Mouse (Mus musculus): ENCODE results near the gene Egln1. TPM values are rescaled to one million over a fixed set of nuclear protein-coding genes. Genes with fewer than 3 reads are reported as not detected.
A peak's percentile ranks its signal among the peaks of the same experiment; 100 is the strongest.

Egln1 gene
- polyA plus RNA-seq, 1 experiment from 2014 or later, result 14.8 TPM

DNA sequence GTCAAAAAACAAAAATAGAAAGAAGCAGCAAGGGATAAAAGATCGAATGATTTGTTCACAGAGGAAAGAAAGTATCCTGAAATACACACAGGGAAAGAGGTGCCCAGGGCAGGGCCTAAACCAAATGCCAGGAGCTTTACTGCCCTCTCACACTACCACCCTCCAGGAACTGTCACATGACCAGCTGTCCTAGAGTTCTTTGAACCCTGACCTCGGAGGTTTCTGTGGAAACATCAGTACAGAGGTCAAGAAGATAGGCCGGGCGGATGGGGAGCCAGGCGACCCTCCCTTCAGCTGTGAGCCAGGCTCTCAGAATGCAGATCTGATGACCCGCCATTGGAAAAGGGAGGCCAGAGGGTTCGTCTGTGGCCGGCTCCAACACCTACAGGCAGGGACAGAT lies 24.1 kb upstream of the Egln1 start:
- Histone ChIP-seq H3K36me3 (ENCODE audit: control insufficient read depth, insufficient read depth, low read length) (no peaks in the 10 kb centered on the region), H3K4me2 (ENCODE audit: low read length) (no peak overlapping the region), H3K9ac (ENCODE audit: low read depth, low read length) (no peak overlapping the region), H3K4me1 (ENCODE audit: control insufficient read depth, insufficient read depth, low read depth, low read length) (no peaks in the 10 kb centered on the region), H3K4me3 (ENCODE audit: low read length) (no peak overlapping the region), H3K9me3 (ENCODE audit: control insufficient read depth, low read length) (no peaks in the 10 kb centered on the region), H3K27me3 (replicated peaks; ENCODE audit: control insufficient read depth, insufficient read depth, low read length) (no peaks in the 10 kb centered on the region), H3K27ac (ENCODE audit: low read depth, low read length) (no peak overlapping the region)
- no peak for ATAC-seq
- WGBS, result 82% methylated on average over 8 of the region's 8 CpGs

DNA sequence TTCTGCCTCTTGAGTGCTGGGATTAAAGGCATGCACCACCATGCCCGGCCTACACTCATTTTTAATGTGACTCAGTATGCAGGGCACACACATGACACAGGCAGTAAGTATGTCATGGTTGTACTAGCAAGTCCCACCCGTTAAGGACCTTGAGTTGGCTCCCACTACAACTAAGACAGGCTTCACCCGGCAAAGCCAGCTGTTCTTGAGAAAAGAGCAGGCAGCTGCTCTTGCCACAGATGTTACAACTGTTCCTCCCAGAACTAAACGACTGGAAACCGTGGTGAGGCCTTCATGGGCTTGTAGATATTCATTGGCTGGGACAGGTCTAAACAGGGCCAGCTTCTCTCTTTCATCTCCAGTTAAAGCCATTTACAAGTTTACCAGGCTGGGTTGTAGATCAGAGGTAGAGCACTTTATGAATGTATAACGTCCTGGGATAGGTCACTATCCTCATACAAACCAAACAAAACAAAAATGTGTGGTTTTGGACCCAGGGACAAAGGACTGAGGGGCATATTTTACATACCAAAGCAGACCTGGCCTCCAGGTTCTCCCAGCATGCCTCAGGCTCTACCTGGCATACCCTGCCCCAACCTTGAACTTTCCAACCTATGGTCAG lies 21.3 kb upstream of the Egln1 start:
- Histone ChIP-seq H3K4me2 (ENCODE audit: low read length) (no peak overlapping the region), H3K4me1 (ENCODE audit: control insufficient read depth, insufficient read depth, low read depth, low read length) (no peaks in the 10 kb centered on the region), H3K36me3 (ENCODE audit: control insufficient read depth, insufficient read depth, low read length) (no peaks in the 10 kb centered on the region), H3K9me3 (ENCODE audit: control insufficient read depth, low read length) (no peaks in the 10 kb centered on the region), H3K9ac (ENCODE audit: low read depth, low read length) (no peak overlapping the region), H3K4me3 (ENCODE audit: low read length) (no peak overlapping the region), H3K27me3 (replicated peaks; ENCODE audit: control insufficient read depth, insufficient read depth, low read length) (no peaks in the 10 kb centered on the region), H3K27ac (ENCODE audit: low read depth, low read length) (no peak overlapping the region)
- WGBS, result 86% methylated on average over 6 of the region's 6 CpGs
- no peak for ATAC-seq

GRCm38 (mm10) chr8:124964966-124965365 lies 15.8 kb upstream of the Egln1 start:
- H3K9me3 ChIP-seq (ENCODE audit: control insufficient read depth, low read length), result no peaks in the 10 kb centered on the region
- H3K9ac ChIP-seq (ENCODE audit: low read depth, low read length), result no peak overlapping the region
- no peak overlapping the region for H3K4me2 ChIP-seq (ENCODE audit: low read length)
- H3K27me3 ChIP-seq (replicated peaks; ENCODE audit: control insufficient read depth, insufficient read depth, low read length), result no peaks in the 10 kb centered on the region
- no peaks in the 10 kb centered on the region for H3K36me3 ChIP-seq (ENCODE audit: control insufficient read depth, insufficient read depth, low read length)
- no peaks in the 10 kb centered on the region for H3K4me1 ChIP-seq (ENCODE audit: control insufficient read depth, insufficient read depth, low read depth, low read length)
- H3K27ac ChIP-seq (ENCODE audit: low read depth, low read length), result no peak overlapping the region
- no peak for ATAC-seq
- no peak overlapping the region for H3K4me3 ChIP-seq (ENCODE audit: low read length)
- WGBS, result 93% methylated on average over 8 of the region's 8 CpGs

GRCm38 (mm10) chr8:124963246-124963645 lies 14.1 kb upstream of the Egln1 start:
- no peak for ATAC-seq
- no peak overlapping the region for H3K9ac ChIP-seq (ENCODE audit: low read depth, low read length)
- WGBS, result 89% methylated on average over 5 of the region's 5 CpGs
- no peaks in the 10 kb centered on the region for H3K9me3 ChIP-seq (ENCODE audit: control insufficient read depth, low read length)
- H3K4me2 ChIP-seq (ENCODE audit: low read length), result no peak overlapping the region
- no peaks in the 10 kb centered on the region for H3K4me1 ChIP-seq (ENCODE audit: control insufficient read depth, insufficient read depth, low read depth, low read length)
- H3K27ac ChIP-seq (ENCODE audit: low read depth, low read length), result no peak overlapping the region
- no peaks in the 10 kb centered on the region for H3K27me3 ChIP-seq (replicated peaks; ENCODE audit: control insufficient read depth, insufficient read depth, low read length)
- H3K36me3 ChIP-seq (ENCODE audit: control insufficient read depth, insufficient read depth, low read length), result no peaks in the 10 kb centered on the region
- no peak overlapping the region for H3K4me3 ChIP-seq (ENCODE audit: low read length)

DNA sequence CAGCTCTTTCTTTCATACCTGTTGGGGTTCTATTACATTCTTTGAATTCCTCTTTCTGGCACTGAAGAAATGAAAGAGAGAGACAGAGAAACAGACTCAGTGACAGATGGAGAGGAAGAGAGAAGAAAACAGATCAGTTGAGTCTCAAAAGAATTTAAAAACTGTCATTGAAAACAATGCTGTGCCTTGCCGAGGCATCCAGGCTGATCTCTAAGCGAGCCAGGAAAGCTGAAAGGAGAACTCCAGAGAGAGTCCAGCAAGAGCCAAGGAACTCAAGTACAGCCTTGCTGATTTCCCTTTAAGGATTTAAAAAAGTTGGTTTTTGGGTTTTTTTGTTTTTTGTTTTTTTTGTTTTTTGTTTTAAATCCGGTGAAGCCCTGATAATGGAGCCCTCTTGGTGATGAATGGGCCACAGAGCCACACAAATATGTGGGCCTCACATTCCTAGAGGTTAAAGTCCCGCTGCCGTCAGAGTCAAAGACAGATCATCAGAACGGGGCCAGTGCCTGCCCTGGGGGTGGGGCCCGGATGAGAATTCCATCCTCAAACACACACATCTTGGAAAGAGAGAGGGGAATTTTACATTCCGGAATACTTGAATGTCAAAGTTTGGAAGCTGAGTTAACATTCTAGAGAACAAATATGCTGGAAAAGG lies 11.2 kb upstream of the Egln1 start:
- Histone ChIP-seq H3K4me2 (ENCODE audit: low read length) (no peak overlapping the region), H3K36me3 (ENCODE audit: control insufficient read depth, insufficient read depth, low read length) (no peaks in the 10 kb centered on the region), H3K9ac (ENCODE audit: low read depth, low read length) (no peak overlapping the region), H3K4me1 (ENCODE audit: control insufficient read depth, insufficient read depth, low read depth, low read length) (no peaks in the 10 kb centered on the region), H3K27ac (ENCODE audit: low read depth, low read length) (no peak overlapping the region), H3K4me3 (ENCODE audit: low read length) (no peak overlapping the region), H3K9me3 (ENCODE audit: control insufficient read depth, low read length) (no peaks in the 10 kb centered on the region), H3K27me3 (replicated peaks; ENCODE audit: control insufficient read depth, insufficient read depth, low read length) (no peaks in the 10 kb centered on the region)
- ATAC-seq, result no peak
- WGBS, result 13% methylated on average over 8 of the region's 8 CpGs

- Histone ChIP-seq H3K4me3 (ENCODE audit: low read length) (no peak overlapping the region), H3K4me2 (ENCODE audit: low read length) (no peak overlapping the region), H3K9ac (ENCODE audit: low read depth, low read length) (no peak overlapping the region), H3K27ac (ENCODE audit: low read depth, low read length) (no peak overlapping the region), H3K27me3 (replicated peaks; ENCODE audit: control insufficient read depth, insufficient read depth, low read length) (no peaks in the 10 kb centered on the region), H3K36me3 (ENCODE audit: control insufficient read depth, insufficient read depth, low read length) (no peaks in the 10 kb centered on the region), H3K9me3 (ENCODE audit: control insufficient read depth, low read length) (no peaks in the 10 kb centered on the region), H3K4me1 (ENCODE audit: control insufficient read depth, insufficient read depth, low read depth, low read length) (no peaks in the 10 kb centered on the region)
- 68% methylated on average over 8 of the region's 8 CpGs for WGBS
- no peak for ATAC-seq
Observed at GRCm38 (mm10) chr8:124959462-124960225, 10.5 kb upstream of the Egln1 start.

DNA sequence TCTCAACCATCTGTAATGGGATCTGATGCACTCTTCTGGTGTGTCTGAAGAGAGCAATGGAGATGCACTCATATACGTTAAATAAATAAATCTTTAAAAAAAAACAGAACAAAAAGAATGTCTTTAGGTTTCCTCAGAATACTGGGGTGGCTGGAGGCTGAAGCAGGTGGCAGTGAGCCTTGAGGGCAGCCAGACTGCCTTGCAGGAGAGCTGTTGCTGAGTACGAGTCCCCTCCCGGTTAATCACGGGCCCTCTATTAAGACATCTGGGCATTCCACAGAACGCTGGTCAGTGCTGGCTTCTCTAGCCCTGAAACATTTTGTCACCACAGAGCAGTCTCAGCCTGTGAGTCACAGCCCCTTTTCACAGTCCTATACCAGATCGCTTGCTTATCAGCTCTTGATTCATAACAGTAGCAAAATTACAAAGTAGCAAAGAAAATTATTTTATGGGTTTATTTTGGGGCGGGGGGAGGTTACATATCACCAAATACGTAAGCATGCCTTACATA lies 5.5 kb upstream of the Egln1 start:
- WGBS, result 78% methylated on average over 8 of the region's 8 CpGs
- Histone ChIP-seq H3K27me3 (replicated peaks; ENCODE audit: control insufficient read depth, insufficient read depth, low read length) (no peaks in the 10 kb centered on the region), H3K9me3 (ENCODE audit: control insufficient read depth, low read length) (no peaks in the 10 kb centered on the region), H3K27ac (ENCODE audit: low read depth, low read length) (no peak overlapping the region), H3K4me3 (ENCODE audit: low read length) (no peak overlapping the region), H3K4me2 (ENCODE audit: low read length) (no peak overlapping the region), H3K4me1 (ENCODE audit: control insufficient read depth, insufficient read depth, low read depth, low read length) (peaks cover 9% of the 10 kb centered on the region), H3K36me3 (ENCODE audit: control insufficient read depth, insufficient read depth, low read length) (no peaks in the 10 kb centered on the region), H3K9ac (ENCODE audit: low read depth, low read length) (no peak overlapping the region)
- ATAC-seq, result no peak

- H3K9ac ChIP-seq (ENCODE audit: low read depth, low read length), result no peak overlapping the region
- WGBS, result 82% methylated on average over 7 of the region's 7 CpGs
- no peaks in the 10 kb centered on the region for H3K36me3 ChIP-seq (ENCODE audit: control insufficient read depth, insufficient read depth, low read length)
Observed at GRCm38 (mm10) chr8:124953188-124953587, 4.1 kb upstream of the Egln1 start.

DNA sequence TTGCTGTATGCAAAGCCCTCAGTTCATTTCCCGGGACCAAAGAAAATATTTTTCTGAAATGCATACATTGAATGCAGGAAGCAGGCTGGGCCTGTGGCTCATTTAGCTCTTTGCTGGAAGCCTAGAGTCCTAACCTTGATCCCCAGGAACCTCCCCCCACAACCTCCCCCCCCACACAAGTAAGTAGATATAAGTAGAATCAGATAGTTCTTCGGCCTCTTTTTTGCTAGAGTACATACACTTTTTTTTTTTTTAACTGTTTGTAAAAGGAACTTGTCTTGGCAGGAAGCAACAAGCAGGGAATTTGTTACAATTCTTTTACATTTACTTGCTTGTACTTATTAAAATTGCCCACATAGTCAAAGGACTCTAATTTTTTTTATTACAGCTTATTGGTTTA lies 1.7 kb upstream of the Egln1 start:
- peak overlapping the region; percentile 44 for H3K27ac ChIP-seq (ENCODE audit: low read depth, low read length)
- H3K4me1 ChIP-seq (ENCODE audit: control insufficient read depth, insufficient read depth, low read depth, low read length), result peaks cover 23% of the 10 kb centered on the region
- H3K9ac ChIP-seq (ENCODE audit: low read depth, low read length), result peak overlapping the region; percentile 38
- no peaks in the 10 kb centered on the region for H3K27me3 ChIP-seq (replicated peaks; ENCODE audit: control insufficient read depth, insufficient read depth, low read length)
- H3K4me2 ChIP-seq (ENCODE audit: low read length), result peak overlapping the region; percentile 91
- ATAC-seq, result no peak
- WGBS, result 76% methylated on average over 2 of the region's 2 CpGs
- peak overlapping the region; percentile 92 for H3K4me3 ChIP-seq (ENCODE audit: low read length)
- H3K9me3 ChIP-seq (ENCODE audit: control insufficient read depth, low read length), result no peaks in the 10 kb centered on the region
- H3K36me3 ChIP-seq (ENCODE audit: control insufficient read depth, insufficient read depth, low read length), result no peaks in the 10 kb centered on the region

More at GRCm38 (mm10) chr8:124953188-124953587, 4.1 kb upstream of the Egln1 start:
- Histone ChIP-seq H3K4me2 (ENCODE audit: low read length) (no peak overlapping the region), H3K9me3 (ENCODE audit: control insufficient read depth, low read length) (no peaks in the 10 kb centered on the region), H3K27ac (ENCODE audit: low read depth, low read length) (no peak overlapping the region), H3K4me3 (ENCODE audit: low read length) (no peak overlapping the region), H3K4me1 (ENCODE audit: control insufficient read depth, insufficient read depth, low read depth, low read length) (peaks cover 9% of the 10 kb centered on the region), H3K27me3 (replicated peaks; ENCODE audit: control insufficient read depth, insufficient read depth, low read length) (no peaks in the 10 kb centered on the region)
- ATAC-seq, result no peak

Measured in hindbrain, embryonic 16.5 days (tissue).